Mouse (Mus musculus): ENCODE measurements at regions not wholly inside any gene's neighbourhood (a gene's known extent, or its start where the extent isn't known, plus 50 kb on each side); places are given as distances from the start of the nearest gene placed in this dataset.
"Not testable (repeated sequence)": the region's sequence is repeated elsewhere in the genome, so short reads cannot be mapped to it uniquely, and the experiment has no call there.

DNA sequence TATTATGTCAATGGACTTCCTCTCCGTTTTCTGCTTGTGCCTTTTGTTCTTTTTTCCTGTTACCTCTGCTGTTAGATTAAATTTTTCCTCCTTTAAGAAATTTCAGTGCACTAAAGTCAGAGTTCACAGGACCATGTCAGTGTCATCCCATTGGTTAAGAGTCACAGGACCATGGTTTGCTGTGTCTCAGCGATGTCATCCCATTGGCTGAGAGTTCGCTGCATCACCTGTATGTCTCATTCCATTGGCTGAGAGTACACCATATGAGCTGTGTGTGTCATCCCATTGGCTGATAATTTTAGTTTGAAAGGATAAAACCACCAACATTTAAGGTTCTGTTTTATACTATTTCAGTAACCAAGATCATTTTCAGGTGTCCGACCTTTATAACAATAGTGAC lies 50.7 kb upstream of the Jade1 start:
- no peak for DNase-seq (ENCODE audit: low spot score in 2 of 2)

GRCm38 (mm10) chr3:41502161-41502560 lies 53.4 kb upstream of the Jade1 start:
- no peak for DNase-seq (ENCODE audit: low spot score in 2 of 2)

DNA sequence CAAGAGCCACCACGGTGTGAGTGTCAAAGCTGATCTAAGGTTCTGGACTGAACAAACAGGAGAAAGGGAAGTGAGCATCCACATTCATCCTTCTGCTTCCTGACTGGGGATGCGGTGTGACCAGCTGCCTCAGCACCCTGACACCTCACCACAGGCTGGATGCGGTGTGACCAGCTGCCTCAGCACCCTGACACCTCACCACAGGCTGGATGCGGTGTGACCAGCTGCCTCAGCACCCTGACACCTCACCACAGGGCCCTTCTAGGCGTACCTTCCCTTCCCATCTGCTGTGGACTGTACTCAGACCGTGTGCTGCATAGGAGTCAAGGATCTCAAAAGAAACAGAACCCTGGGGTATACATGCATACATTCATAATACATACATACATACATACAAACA lies 53.9 kb upstream of the Jade1 start:
- not testable (repeated sequence) for DNase-seq (ENCODE audit: low spot score in 2 of 2)

DNA sequence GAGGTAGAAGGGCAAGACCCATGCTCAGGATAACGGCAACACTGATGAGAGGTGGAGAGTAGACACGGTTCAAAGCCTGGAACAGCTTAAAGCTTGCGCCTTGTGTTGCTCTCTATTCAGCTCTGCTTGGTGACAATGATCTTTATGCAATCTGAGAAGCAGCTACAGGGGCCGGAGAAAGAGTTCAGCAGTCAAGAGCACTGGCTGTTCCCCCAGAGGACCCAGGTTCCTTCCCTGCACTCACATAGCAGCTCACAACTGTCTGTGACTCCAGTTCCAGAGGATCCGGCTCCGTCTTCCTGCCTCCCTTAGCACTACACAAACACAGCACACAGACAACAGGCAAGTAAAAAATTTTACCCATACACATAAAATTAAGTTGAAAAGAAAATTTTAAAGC lies 54.4 kb upstream of the Jade1 start:
- no peak for DNase-seq (ENCODE audit: low spot score in 2 of 2)

DNA sequence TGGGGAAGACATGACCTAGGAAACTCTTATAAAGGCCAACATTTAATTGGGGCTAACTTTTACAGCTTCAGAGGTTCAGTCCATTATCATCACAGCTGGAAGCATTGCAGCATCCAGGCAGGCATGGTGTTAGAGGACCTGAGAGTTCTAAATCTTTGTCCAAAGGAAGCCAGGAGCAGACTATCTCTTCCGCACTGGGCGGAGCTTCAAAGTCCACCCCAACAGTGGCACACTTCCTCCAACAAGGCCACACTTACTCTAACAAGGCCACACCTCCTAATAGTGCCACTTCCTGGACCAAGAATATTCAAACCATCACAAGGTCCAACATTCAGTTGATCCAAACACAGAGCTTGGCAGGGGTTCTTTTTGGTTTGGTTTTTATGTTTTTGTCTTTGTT lies 55.9 kb upstream of the Jade1 start:
- DNase-seq (ENCODE audit: low spot score in 2 of 2): no peak

GRCm38 (mm10) chr3:41498791-41499190 lies 56.7 kb upstream of the Jade1 start:
- no peak for DNase-seq (ENCODE audit: low spot score in 2 of 2)

- no peak for DNase-seq (ENCODE audit: low spot score in 2 of 2)
Observed at GRCm38 (mm10) chr3:41497771-41498170, 57.8 kb upstream of the Jade1 start.

DNA sequence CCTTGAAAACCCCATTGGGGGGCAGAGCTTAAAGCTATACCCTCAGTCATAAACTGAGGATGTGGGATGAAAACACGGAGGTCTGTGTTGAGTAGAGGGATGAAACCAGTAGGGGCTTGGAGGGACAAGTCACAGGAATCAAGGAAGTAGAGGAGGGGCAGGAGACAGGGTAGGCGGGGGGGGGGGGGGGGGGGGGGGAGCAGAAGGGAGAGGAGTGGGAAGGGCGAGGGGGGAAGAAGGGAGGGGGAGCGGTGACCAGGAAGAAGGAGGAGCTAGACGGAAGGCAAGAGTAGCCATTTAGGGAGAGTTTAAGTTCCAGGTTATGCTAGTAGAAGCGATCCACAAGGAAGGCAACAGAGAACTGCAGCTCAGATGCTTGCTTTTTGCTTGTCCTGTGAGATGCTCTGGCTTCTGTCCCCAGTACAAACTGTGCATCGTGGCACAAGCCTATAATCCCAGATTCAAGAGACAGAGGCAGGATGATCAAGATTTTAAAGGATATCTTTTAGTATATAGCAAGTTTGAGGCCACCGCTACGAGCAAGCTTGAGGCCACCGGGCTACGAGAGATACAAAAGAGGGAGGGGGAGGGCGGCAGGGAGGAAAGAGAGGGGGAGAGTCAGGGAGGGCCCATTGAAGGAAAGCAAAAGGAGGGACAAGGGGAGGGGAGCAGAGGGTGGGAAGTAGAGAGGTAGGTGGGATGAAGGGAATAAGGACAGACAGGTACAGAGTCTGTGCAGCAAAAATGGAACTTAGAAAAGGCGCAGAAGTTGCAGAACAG lies 58.4 kb upstream of the Jade1 start:
- no peak for DNase-seq (ENCODE audit: low spot score in 2 of 2)

DNA sequence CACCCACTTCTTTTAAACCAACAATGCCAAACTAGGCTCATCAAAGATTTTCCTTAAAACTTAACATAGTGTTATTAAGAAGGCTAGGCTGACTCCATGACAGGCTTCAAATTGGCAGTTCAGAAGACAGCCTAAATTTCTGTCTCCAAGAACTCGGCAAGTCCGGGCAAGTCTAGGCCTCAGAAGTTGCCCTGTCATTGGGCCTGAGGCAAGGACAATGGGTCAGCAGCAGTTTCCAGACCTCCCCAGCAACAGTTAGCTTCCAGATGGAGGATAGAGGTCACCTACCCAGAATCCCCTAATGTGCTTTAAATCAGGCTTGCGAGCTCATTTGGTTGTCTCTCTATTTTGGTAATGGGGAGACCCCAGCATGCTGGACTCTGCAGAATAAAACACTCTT lies 59.6 kb upstream of the Jade1 start:
- no peak for DNase-seq (ENCODE audit: low spot score in 2 of 2)

- no peak for DNase-seq (ENCODE audit: low spot score in 2 of 2)
Observed at GRCm38 (mm10) chr3:41495097-41495496, 60.4 kb upstream of the Jade1 start.

- no peak for DNase-seq (ENCODE audit: low spot score in 2 of 2)
Observed at GRCm38 (mm10) chr3:41493472-41493871, 62.1 kb upstream of the Jade1 start.

DNA sequence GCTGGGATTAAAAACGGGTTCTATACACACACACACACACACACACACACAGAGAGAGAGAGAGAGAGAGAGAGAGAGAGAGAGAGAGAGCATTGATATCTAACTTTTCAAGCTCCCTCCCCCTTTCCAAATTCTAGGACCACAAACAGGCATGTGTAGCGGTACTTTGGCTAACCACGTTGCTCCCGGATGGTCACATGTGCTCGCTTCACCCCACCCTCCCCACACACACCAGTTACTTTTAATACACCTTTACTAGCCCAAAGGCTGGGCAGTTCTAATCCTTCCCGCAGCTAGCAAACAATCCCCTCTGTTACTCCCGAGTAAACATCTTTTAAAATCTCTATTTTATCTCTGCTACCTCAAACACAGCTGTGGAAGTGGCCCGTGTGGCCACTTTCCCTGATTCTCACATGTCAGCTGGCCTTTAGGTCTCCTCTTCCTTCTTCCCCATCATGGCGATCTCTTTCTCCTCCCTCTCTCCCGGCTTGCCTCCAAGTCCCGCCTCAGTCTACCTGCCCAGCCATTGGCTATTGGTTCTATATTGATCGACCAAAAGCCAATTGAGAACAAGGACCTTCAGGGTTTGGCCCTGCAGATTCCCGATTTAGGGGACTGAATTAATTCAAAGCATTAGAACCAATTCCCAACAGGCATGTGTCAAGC lies 62.7 kb upstream of the Jade1 start:
- DNase-seq (ENCODE audit: low spot score in 2 of 2): no peak

DNA sequence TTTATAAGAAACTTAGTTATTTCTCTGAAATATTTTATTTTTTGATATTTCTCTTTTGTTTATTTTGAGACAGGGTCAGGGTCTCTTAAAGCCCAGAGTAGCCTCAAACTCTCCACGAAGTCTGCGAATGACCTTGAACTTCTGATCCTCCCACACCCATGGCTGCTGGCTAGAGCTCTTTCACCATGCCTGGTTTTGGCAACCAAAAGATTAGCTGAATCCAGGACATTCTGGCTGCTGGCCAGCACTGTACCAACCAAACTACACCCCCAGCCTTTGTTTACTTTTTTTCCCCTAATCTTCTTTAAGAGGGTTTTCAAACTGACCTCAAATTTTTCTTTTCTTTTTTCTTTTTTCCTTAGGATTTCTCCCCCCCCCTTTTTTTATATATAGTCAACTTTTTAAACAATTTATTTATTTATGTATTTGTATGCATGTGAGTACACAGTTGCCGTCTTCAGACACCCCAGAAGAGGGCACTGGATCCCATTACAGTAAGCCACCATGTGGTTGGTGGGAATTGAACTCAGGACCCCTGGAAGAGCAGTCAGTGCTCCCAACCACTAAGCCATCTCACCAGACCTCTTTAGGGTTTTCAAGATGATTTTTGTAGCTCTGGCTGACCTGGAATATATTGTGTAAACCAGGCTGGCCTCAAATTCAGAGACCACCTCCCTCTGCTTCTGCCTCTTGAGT lies 63.4 kb upstream of the Jade1 start:
- no peak for DNase-seq (ENCODE audit: low spot score in 2 of 2)

GRCm38 (mm10) chr3:41491185-41491584 lies 64.3 kb upstream of the Jade1 start:
- DNase-seq (ENCODE audit: low spot score in 2 of 2): no peak

DNA sequence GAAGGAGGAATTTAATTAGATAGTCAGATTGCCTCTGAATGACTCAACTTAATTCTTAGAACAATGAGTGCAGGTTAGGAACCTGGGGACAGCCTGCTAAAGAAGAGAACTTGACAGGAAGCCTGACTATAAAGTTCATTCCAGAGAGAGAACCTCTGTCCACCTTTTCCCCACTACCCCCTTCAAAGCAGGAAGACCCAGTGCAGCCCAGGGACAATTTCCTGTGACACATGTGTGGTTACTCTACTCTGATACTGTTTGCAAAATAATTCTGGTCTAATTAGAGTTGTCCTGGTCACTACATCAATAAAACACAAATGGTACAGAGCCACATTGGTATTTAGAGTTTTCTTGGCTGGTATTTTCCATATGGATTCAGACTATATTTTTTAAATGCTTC lies 65.5 kb upstream of the Jade1 start:
- DNase-seq (ENCODE audit: low spot score in 2 of 2): no peak

- no peak for DNase-seq (ENCODE audit: low spot score in 2 of 2)
Observed at GRCm38 (mm10) chr3:41489571-41489970, 66.0 kb upstream of the Jade1 start.

GRCm38 (mm10) chr3:41488229-41488774 lies 67.2 kb upstream of the Jade1 start:
- DNase-seq (ENCODE audit: low spot score in 2 of 2): no peak

GRCm38 (mm10) chr3:41484920-41485319 lies 70.6 kb upstream of the Jade1 start:
- no peak for DNase-seq (ENCODE audit: low spot score in 2 of 2)

GRCm38 (mm10) chr3:41483582-41483981 lies 71.9 kb upstream of the Jade1 start:
- no peak for DNase-seq (ENCODE audit: low spot score in 2 of 2)

DNA sequence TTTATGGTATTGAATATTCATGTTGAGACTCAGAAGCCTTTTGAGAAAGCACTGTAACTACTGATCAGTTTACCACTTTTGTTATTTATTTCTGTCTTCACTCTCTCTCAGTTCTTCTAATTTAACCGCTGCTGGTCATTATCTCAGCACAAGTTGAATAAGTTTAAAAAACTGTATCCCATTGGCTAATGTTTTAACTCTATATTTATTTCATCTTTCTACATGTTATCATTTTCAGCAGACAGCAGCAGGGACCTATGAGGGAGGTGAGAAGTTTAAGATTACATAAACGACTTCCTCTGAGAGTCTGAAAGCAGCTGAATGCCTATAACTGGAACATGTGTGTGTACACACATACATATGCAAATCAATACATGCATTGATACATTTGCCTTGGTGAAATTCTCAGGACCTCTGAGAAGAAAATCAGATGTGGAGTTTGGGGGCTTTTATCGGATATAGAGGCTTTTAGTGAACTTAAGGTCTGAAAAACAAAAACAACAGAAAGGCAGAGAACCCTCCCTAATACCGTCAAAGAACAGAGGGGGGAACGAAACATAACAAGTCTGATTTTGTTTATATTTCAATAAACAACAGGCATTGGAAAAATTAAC lies 72.5 kb upstream of the Jade1 start:
- no peak for DNase-seq (ENCODE audit: low spot score in 2 of 2)

GRCm38 (mm10) chr3:41480186-41480585 lies 75.3 kb upstream of the Jade1 start:
- DNase-seq (ENCODE audit: low spot score in 2 of 2): no peak

DNA sequence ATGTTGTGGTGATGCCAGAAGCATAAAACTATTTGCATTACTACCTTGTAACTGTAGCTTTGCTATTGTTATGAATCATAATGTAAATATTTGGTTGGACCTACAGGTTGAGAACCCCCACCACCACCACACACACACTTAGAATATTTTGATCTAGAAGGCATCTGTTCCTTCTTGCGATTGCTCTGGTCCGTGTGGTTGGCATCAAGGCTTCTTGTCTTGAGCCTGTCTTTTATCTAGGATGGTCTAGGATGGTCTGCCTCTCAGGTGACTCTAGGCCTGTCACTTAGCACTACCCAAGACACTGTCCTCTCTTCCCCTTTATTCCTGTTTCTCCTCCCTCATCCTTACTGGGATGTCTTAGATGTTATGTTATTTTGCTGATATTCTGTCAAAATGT lies 76.6 kb upstream of the Jade1 start:
- DNase-seq (ENCODE audit: low spot score in 2 of 2): no peak

Data from adrenal gland, postnatal 4 days (tissue).